Mouse (Mus musculus): ENCODE measurements around the gene Pde4d.

Pde4d gene

DNA sequence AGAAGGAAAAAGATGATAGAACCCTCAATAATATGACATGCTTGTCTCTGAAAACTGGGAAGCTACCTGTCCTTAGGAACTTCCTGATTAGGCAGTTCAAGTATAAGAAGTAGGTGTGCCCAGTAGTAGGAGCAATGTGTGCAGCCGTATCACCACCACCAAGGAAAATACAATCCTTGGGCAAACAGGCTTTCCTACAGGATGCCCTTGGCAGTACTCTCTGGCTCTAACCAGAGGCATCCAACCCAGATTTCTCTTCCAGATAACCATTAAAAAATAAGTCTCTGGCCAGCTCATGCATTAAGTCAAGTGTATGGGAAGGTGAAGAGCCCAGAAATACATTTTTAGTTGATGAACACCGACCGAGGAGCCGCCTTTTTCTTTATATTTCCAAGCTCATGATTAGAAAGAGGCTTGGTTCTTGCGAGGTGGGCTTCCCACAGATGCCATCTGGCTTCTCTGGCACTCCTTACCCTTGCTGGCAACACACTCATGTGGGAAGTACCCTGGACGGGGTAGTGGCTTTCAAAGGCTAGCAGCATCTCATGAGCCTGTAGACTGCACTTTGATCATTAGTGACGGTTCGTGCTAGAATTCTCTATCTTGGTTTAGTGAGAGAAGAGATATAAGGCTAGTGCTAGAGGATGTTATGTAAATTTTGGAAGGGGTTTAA is 375.0 kb downstream of the Pde4d start:
- no peak for DNase-seq (ENCODE audit: low spot score in 2 of 2)

DNA sequence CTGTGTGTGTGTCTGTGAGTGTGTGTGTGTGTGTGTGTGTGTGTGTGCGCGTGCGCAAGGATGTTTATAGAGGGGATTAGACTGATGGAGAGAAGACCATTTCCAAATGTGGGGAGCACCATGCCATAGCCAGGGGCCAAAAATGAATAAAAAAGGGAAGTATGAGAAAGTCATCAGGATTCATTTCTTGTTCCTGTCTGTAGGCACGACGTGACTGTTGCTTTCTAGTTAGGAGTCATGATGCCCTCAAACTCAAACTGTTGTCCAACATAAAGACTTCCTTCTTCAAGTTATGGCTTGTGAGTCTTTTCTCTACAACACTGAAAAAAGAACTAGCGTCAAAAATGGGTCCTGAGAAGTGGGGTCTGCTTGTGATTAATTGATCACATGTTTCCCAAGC is 375.8 kb downstream of the Pde4d start:
- DNase-seq (ENCODE audit: low spot score in 2 of 2): no peak

- no peak for DNase-seq (ENCODE audit: low spot score in 2 of 2)
These were observed 384.4 kb downstream of the Pde4d start for GRCm38 (mm10) chr13:108834197-108834596.

- no peak for DNase-seq (ENCODE audit: low spot score in 2 of 2)
These were observed 386.6 kb downstream of the Pde4d start for GRCm38 (mm10) chr13:108836314-108836713.

DNA sequence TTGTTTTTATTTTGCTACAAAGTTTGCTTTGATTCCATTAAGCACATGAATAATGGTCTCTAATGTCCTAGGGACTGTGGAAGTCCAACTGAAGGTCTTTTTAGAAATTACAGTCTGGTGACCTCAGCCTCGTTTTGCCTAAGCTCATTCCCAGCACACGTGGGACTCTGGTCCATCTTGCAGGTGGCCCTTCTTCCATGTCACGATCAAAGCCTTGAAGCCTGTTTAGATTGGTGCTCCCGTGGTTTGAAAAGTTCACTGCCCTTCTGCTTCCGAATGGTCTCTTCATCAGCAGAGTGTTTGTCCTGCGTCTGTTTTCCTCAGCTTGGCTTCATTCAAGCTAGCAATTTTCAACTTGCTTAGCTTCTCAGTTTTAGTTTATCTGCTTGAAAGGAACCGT is 389.4 kb downstream of the Pde4d start:
- no peak for DNase-seq (ENCODE audit: low spot score in 2 of 2)

DNA sequence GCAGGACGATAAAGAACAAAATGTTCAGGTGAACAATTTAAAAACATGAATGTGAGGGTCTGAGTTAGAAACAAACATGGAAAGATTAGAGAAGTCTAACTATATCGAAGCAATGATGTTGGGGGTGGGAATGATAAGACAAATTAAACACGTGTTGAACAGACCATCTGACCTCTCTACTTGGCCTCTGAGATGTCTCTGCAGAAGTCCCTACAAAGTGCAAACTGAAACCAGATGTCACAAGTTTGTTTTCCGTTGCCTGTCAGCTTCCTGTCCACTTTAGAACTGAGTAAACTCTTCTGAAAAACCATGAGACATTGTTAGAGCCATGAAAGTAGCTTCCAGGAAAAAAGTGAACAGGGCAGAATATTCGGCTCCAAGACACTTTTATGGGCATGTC is 404.3 kb downstream of the Pde4d start:
- DNase-seq (ENCODE audit: low spot score in 2 of 2): no peak

DNA sequence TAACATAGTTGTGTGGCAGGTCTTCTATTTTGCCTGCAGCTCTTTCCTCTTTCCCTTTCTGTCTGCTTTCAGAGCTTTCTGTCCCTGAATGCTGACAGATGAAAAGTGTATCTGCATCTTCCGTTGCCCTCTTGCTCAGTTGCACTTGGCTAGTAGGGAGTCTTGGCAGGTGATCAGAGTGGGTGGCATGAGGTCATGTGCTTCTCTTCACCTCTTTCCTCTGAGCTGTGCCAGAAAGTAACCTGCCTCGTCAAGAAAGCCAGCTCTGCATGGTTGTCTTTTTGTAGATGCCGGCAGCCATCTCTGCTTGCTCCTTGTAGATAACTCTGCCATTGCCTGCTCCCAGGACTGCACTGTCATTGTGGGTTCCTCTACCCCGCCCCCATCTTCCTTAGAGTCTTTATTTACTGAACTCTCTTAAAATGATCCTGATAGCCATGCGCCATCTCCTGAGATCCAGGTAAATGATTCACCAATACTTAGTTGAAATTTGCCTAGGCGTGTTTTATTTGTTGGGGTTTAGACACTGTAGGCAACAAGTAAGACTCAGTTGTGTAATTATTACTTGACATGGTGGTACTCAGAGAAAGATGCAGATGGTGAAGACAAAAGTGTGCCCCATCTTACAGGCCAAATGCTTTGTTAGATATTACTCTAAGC is 407.2 kb downstream of the Pde4d start:
- no peak for DNase-seq (ENCODE audit: low spot score in 2 of 2)

GRCm38 (mm10) chr13:108859336-108859735 is 409.6 kb downstream of the Pde4d start:
- no peak for DNase-seq (ENCODE audit: low spot score in 2 of 2)

DNA sequence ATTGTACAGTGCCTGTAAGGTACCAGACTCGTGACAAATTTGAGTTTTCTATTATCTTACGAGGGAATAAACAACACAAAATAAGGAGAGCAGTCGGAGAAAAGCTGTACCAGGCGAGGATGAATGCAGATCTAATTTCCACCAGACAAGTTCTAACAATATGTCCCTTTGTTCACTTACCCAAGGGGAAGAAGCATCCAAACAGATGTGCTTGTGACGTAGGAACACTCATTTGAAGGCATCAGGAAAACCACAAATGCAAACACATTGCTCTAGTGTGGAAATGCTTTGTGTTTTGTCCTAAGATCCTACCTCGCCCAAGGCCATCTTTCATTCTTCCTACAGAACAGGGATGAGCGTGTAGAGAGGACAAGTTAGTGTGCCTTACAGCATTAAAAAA is 411.0 kb downstream of the Pde4d start:
- no peak for DNase-seq (ENCODE audit: low spot score in 2 of 2)

DNA sequence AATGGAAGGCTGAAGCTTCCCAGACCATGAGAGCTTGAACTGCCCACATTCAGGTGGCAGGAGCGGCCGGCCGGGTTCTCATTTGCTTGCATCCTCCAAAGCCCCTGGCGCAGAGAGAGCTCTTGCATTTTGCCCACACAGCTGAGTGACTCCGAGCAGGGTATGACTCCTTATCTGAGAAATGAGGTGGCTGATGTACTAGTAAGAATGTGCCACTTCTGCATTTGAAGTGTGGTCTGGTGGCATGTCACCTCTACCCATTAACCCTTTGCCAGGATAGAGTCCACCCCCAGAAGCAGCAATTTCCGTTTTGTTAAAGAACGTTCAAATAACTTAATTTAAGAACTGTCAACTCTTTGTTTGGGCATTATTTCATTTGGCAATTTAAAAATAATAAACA is 412.0 kb downstream of the Pde4d start:
- no peak for DNase-seq (ENCODE audit: low spot score in 2 of 2)

- no peak for DNase-seq (ENCODE audit: low spot score in 2 of 2)
These were observed 412.4 kb downstream of the Pde4d start for GRCm38 (mm10) chr13:108862173-108862572.

- no peak for DNase-seq (ENCODE audit: low spot score in 2 of 2)
These were observed 450.4 kb downstream of the Pde4d start for GRCm38 (mm10) chr13:108900160-108900559.

GRCm38 (mm10) chr13:108905121-108905520 is 455.4 kb downstream of the Pde4d start:
- no peak for DNase-seq (ENCODE audit: low spot score in 2 of 2)

- no peak for DNase-seq (ENCODE audit: low spot score in 2 of 2)
These were observed 459.4 kb downstream of the Pde4d start for GRCm38 (mm10) chr13:108909193-108909592.

DNA sequence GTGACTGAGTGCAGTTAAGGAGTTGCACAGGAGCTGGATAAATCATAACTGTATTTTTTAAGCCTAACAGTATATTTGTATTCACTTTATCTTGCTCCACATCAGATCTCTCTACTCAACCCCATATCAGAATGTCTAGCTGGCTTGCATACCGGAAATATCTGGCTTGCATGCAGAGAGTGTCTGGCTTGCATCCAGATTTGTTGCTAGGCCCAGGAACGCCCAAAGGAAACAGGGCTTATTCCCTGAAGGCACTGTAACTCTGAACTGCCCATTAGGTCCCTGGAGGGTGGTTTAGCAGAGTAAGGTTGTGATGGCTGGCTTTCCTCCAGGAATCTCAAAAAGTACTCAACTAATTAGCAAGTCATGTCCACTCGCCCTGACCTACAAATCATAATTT is 464.9 kb downstream of the Pde4d start:
- DNase-seq (ENCODE audit: low spot score in 2 of 2): no peak

DNA sequence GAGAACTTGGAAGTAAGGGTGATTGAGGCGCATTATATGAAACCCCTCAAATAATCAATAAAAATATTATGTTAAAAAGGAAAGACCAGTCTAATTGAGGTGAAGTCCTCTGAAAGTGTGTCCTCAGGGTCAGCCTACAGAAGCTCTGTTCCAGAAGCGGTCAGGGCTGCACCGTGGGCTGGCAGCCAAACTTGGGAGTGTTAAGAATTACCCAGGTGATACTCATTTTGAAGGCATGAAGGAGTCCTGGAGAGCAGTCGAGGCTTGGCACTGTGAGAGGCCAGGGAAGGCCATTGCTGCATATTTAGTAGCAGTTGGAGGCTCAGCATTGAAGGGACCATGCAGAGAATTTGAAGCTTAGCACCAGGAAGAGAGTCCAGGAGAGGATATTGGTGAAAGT is 471.4 kb downstream of the Pde4d start:
- DNase-seq (ENCODE audit: low spot score in 2 of 2): no peak

GRCm38 (mm10) chr13:108934854-108935253 is 485.1 kb downstream of the Pde4d start:
- DNase-seq (ENCODE audit: low spot score in 2 of 2): no peak

DNA sequence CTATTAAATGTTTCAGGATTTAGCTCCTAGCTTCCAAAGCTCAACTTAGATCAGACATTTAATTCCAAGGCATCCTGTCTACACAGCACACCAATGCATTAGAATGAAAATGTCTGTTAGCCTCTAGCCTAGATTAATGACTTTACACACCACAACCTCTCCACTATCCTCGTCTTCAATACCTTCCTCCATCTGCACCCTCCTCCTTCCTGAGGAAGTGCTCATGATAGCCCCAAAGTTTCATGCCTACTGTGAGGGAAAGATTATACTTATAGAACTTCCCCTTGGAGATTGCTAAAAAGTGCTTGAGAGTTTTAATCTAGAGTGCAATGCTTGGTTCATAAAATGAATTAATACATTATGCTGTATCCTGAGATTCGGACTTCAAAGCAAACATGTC is 487.5 kb downstream of the Pde4d start:
- no peak for DNase-seq (ENCODE audit: low spot score in 2 of 2)

DNA sequence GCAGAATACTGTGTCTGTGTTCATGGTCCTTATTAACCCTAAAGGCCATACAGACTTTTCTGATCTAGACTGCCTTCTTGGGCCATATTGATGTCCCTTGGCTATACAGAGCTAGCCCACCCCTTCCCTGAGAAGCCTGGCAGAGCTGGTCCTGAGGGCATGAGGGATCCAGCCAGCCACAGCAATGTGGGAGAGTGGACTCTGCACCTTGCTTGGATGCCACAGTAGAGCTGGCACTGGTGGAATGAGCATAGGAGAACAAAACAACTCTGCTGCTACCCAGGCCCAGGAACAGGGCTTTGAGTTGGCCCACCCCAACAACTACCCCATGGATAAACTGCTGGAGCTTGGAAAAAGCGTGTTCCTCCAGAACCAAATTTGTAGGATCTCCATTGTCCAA is 503.2 kb downstream of the Pde4d start:
- DNase-seq (ENCODE audit: low spot score in 2 of 2): no peak

DNA sequence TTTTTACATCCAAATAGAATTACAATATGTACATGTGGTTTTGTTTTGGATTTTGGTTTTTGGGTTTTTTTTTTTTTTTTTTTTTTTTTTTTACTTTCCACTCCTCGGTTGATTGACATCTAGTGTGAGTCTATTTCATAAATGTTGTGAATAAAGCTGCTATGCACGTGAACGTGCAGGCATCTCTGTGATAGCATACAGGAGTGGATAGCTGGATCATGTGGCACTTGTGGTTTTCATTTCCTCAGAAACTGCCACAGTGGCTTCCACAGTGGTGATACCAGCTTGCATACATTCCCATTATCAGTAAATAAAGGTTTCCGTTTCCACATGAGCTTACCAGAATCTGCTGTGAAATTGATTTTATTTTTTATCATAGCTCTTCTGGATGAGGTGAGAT is 506.3 kb downstream of the Pde4d start:
- DNase-seq (ENCODE audit: low spot score in 2 of 2): no peak

DNA sequence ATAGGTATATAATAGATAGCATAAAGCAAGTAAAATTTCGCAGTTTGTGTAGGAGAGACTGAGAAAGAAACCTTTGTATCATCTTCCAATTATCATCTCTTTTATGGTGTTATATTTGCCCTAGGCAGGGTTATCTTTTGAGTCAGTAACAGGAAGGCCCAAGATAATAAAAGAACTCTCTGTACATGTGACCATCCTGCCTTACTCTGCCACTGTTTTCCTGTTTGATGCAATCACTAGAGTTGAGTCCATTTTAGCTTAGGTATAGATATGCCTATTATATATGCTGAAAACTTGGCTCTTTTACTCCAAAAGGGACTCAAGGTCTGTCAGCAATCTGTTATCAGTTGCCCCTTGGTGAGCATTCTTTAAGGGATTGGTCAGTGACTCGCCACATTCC is 514.3 kb downstream of the Pde4d start:
- no peak for DNase-seq (ENCODE audit: low spot score in 2 of 2)

- no peak for DNase-seq (ENCODE audit: low spot score in 2 of 2)
These were observed 531.4 kb downstream of the Pde4d start for GRCm38 (mm10) chr13:108981144-108981543.

- DNase-seq (ENCODE audit: low spot score in 2 of 2): no peak
These were observed 549.0 kb downstream of the Pde4d start for GRCm38 (mm10) chr13:108998739-108999138.

- DNase-seq (ENCODE audit: low spot score in 2 of 2): no peak
These were observed 575.0 kb downstream of the Pde4d start for GRCm38 (mm10) chr13:109024703-109025102.

All from urinary bladder, adult 18-20 months (tissue).